Mouse (Mus musculus) skeletal muscle tissue, adult 2 months (tissue): Measurements from ENCODE around the gene Mnt.

ENCODE experiments used
- DNase-seq: peaks from one replicate; pipeline ENCODE4 v3.0.0-alpha.2; 2012; ENCODE audit warnings: low read depth, low spot score

Mnt gene

GRCm38 (mm10) chr11:74845784-74846183 is 15.1 kb downstream of the Mnt start:
- DNase-seq, result no peak

GRCm38 (mm10) chr11:74847919-74848521 is 17.3 kb downstream of the Mnt start:
- DNase-seq, result no peak

GRCm38 (mm10) chr11:74850998-74851661 is 20.4 kb downstream of the Mnt start:
- no peak for DNase-seq

- no peak for DNase-seq
Measured at GRCm38 (mm10) chr11:74857756-74858155, 27.0 kb downstream of the Mnt start.

GRCm38 (mm10) chr11:74862129-74862528 is 31.4 kb downstream of the Mnt start:
- DNase-seq, result no peak

- no peak for DNase-seq
Measured at GRCm38 (mm10) chr11:74863471-74863870, 32.8 kb downstream of the Mnt start.

- peak; percentile 71 for DNase-seq
Measured at GRCm38 (mm10) chr11:74864421-74864820, 33.7 kb downstream of the Mnt start.

GRCm38 (mm10) chr11:74865252-74865651 is 34.5 kb downstream of the Mnt start:
- no peak for DNase-seq

GRCm38 (mm10) chr11:74866640-74867039 is 35.9 kb downstream of the Mnt start:
- DNase-seq, result peak; percentile 97

- peak; percentile 96 for DNase-seq
Measured at GRCm38 (mm10) chr11:74867181-74867580, 36.5 kb downstream of the Mnt start.

- no peak for DNase-seq
Measured at GRCm38 (mm10) chr11:74868046-74868760, 37.5 kb downstream of the Mnt start.

GRCm38 (mm10) chr11:74869603-74870002 is 38.9 kb downstream of the Mnt start:
- DNase-seq, result no peak

- DNase-seq, result peak; percentile 81
Measured at GRCm38 (mm10) chr11:74870544-74870943, 39.8 kb downstream of the Mnt start.

GRCm38 (mm10) chr11:74870991-74871622 is 40.4 kb downstream of the Mnt start:
- DNase-seq, result no peak

GRCm38 (mm10) chr11:74874630-74875029 is 43.9 kb downstream of the Mnt start:
- no peak for DNase-seq

- no peak for DNase-seq
Measured at GRCm38 (mm10) chr11:74876801-74877200, 46.1 kb downstream of the Mnt start.

- no peak for DNase-seq
Measured at GRCm38 (mm10) chr11:74880999-74881398, 50.3 kb downstream of the Mnt start.

GRCm38 (mm10) chr11:74881979-74882378 is 51.3 kb downstream of the Mnt start:
- no peak for DNase-seq

GRCm38 (mm10) chr11:74883098-74883497 is 52.4 kb downstream of the Mnt start:
- no peak for DNase-seq

GRCm38 (mm10) chr11:74894619-74895018 is 63.9 kb downstream of the Mnt start:
- DNase-seq, result peak; percentile 35
